Mouse (Mus musculus) adrenal gland, postnatal 10 days (tissue): ENCODE measurements around the gene Frmd4b. TPM values are rescaled to one million over a fixed set of nuclear protein-coding genes. Genes with fewer than 3 reads are reported as not detected.
"Not testable (repeated sequence)": the region's sequence is repeated elsewhere in the genome, so short reads cannot be mapped to it uniquely, and the experiment has no call there.

Experiments
- DNase-seq: peaks from one replicate; pipeline ENCODE4 v3.0.0; 2021; ENCODE audit warnings: mixed read lengths
- total RNA-seq, 2 experiments: library from RNA; stranded (reverse); gene quantifications; 2 replicates each; pipeline ENCODE4 v1.2.3; 2021

Gene Frmd4b
- total RNA-seq, 2 experiments from 2014 or later: 20.0 to 27.9 TPM

DNA sequence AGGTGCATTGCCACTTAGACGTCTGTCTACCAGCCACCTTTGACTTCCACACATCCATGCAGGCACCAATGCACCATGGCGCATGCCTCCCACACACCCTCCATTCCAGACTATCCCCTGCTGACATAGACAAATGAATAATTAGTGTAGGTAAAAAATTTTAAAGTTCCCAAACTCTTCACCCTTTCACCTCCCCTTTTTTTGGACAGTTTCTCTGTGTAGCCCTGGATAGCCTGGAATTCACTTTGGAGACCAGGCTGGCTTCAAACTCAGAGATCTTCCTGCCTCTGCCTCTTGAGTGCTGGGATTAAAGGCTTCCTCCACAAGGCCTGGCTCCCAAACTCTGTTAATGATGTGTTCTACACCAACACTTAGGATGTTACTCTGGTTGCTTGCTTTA lies 253.5 kb downstream of the Frmd4b start:
- no peak for DNase-seq

DNA sequence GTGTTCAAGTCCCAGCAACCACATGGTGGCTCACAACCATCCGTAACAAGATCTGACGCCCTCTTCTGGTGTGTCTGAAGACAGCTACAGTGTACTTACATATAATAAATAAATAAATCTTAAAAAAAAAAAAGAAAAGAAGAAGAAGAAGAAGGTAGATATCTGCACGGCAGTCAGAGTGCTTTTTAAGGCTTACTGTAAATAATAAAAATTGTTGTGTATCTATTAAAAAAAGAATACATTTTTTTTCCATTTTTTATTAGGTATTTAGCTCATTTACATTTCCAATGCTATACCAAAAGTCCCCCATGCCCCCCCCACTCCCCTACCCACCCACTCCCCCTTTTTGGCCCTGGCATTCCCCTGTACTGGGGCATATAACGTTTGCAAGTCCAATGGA lies 259.7 kb downstream of the Frmd4b start:
- DNase-seq: not testable (repeated sequence)

DNA sequence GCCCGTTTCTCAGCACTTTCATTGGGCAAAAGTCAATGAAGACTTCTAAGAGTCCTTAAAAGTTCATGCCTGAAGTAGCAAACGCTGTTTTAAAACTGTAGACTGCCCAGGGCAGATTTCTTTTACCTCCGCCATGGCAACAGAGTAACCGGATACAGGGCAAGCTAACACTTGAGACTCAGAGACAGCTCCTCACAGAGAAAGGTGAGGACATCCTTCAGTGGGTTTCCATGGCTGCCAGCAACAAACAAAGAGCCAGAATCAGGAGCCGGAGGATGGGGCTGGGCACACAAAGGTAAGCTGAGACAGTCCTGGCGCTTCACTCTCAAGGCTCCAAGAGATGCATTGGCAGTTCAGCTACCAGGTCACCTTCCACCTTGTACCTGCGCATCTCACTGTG lies 260.7 kb downstream of the Frmd4b start:
- no peak for DNase-seq

DNA sequence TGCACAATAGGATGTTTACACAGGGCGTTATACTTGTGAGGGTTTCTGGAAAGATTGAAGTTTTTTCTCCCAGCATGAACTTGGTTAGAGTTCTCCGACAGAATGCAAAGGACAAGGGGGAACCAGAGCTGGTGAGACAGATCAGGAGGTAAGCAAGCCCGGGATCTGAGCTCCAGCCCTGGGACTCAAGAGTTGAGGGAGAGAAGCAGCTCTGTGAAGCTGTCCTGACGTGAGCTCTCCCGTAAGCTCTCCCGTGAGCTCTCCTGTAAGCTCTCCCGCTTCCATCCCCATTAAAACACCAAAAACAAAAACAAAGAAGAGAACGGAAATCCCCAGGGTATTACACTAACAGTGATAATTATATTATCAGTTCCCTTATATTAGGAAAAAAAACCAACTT lies 262.2 kb downstream of the Frmd4b start:
- no peak for DNase-seq

DNA sequence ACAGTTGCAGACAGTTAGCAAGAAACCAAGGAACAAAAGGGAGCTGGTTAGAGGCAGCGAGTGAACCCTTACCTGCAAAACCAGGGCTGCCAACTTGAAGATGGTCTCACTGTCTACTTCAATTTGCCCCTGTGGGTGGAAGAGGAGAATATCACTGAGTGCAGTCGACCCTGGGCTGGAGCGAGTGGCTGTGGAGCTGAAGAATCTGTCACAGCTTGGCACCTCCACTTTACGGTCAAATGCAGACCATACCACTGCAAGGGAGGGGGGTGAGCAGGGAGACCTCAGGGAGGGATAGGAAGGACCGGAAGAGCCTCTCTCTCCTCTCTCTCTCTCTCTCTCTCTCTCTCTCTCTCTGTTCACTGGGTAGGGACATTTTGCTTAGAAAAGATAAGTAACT lies 263.4 kb downstream of the Frmd4b start:
- no peak for DNase-seq

DNA sequence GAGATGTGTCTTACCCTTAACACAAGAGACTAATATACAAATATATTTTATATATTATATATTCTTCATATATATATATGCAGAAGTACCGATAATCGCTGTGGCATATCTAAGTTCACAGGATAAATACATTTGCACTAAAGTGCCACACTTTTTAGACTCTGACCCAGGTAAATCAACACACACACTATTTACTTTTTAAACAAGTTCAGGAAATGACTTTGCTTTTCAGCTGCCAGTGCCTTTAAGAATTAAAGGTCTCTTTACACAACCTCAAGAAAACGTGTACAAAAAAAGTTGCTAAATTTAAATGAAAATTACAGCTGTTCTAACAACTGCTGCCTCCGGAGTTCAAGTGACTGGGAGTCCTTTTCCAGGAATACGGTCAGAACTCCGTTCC lies 264.0 kb downstream of the Frmd4b start:
- no peak for DNase-seq

DNA sequence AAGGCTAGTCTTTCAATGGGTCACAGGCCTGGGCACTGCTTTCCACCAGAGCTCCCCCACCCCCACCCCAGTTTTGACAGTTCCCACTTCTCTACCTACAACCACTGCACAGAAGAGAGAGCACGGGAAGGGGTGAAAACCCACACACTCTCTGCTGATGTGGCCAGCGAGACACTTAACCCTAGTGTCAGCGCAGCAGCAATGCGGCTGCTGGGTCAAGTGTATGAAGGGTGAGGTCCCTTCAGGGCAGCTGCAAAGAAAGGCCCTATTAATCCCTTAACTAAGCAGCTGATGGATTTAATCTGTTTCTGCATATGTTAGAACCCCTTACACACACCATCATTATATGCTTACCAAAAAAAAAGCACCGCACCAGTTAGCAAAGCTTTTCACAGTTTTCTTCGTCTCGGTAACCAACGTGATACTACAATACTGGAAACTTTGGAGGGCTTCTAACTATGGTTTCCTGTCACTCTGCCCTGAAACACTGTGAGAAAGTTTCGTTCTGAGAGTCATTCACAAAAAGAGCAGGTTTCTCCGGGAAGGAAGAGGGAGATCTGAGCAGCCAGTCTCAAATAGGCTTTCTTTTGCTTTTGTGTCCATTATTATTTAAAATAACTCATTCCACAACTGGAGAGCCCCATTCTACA lies 264.7 kb downstream of the Frmd4b start:
- DNase-seq: no peak

DNA sequence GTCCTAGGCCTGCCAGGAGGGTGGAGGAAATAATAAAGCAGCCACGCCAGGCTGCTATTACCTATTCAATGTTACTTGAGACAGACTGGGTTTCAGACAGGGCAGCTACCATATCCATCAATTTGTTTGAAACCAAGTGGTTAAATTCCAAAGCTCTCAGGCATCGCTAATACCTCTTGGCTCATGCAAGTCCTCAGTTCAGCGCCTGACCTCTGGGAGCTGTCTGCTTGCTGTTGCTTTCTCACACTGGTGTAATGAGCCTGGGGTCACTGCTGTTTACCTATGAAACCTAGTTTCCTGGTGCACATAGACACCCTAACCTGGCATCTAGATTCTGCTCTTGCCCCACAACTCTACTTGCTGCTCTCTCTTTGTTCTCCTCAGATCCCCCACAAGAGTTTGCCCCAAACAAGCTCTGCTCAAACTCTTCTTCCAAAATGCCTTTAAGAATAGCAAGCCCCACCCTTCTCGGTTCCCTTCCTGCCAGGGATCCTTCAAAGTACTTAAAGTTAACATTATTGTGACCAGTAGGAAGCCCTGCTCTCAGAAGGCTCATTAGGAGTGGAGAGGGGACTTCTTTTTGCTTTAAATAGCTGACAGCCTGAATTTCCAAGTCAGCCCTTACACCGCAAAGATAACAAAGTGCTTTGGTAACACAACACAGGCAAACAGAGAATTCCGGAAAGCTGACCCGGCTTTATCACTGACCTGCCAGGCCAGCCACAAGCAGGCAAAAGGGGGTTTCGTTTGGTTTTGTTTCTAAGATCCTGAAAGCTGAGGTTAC lies 267.8 kb downstream of the Frmd4b start:
- DNase-seq: no peak

DNA sequence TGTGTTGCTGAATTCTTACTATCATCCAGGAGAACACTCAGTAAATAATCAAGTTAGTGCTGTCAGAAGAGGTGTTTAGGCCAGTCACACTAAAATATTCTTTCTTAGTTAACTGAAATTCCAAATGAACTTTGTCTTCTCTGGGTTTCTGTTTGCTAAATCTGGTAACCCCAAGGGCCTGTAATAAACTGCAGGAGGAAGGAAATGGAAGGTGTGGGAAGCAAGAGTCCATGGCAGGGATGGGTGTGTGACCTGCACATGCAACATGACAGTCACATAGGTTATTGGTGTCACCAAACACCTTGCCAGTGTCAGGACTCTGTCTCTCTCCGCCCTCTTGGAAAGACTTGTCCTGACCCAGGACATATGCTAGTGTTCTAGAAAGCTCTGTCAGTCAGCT lies 270.4 kb downstream of the Frmd4b start:
- DNase-seq: no peak

DNA sequence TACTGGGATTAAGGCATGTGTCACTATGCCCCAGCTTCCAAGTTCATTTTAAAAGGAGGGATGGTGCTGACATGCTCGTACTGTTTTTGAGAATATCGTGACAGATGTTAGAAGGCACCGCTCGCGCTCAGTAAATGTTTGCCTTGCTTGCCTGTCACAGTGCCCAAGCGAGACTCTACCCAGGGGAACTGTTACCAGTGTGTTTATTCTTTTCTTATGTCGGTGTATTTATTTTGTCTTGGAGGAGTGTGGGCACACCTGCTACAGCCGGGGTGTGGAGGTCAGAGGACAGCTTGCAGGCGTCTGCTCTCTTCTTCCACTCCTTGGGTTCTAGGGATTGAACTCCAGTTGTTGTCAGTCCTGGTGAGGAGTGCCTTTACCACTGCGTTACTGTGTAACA lies 270.8 kb downstream of the Frmd4b start:
- DNase-seq: no peak

DNA sequence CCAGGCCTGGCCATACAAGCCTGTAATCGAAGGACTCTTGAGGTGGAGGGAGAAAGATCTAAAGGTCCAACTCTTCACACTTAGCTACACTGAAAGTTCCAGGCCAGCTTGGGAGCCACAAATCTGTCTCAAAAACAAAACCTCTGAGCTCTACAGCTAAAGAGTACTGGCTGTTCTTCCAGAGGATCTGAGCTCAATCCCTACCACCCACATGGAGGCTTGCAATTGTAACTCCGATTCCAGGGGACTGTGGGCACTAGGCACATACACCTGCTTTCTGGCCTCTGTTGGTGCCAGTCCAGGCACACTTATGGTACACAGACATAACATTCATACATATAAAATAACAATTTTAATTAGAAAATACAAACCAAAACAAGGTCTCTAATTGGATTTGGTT lies 271.4 kb downstream of the Frmd4b start:
- DNase-seq: no peak

DNA sequence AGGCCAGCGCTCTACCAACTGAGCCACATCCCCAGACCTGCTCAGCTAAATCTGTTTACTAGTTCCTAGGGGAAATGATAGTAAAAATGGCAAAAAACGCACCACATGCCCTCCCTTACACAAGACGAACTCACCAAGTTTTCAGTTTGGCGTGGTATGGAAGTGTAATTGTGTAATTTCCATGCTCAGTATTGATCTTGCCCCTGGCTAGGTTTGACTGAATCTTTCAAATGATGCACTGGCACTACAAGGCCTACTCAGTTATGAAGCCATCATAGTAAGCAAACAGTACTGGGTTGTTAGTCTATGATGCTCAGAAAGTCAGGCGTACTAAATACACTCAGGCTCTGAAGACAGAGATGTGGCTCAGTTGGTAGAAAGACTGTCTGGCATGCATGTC lies 275.2 kb downstream of the Frmd4b start:
- DNase-seq: no peak

DNA sequence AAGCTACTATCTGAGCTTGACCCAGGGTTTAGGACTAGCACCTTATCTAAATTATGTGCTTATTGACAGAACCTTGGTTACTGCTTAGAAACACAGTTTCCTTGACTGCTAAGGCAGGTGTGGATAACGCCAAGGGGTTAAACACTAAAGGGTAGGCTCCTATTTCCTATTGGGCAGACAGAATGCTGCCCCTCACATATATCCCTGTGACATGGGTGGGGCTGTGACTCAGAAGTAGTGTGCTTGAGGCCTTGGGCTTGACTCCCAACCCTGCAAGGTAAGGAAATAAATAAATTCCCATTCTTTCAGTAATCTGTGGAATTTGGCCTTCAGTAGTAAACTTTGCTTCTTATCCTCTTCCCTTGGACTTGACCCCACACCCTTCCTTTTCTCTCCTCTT lies 275.7 kb downstream of the Frmd4b start:
- DNase-seq: no peak

DNA sequence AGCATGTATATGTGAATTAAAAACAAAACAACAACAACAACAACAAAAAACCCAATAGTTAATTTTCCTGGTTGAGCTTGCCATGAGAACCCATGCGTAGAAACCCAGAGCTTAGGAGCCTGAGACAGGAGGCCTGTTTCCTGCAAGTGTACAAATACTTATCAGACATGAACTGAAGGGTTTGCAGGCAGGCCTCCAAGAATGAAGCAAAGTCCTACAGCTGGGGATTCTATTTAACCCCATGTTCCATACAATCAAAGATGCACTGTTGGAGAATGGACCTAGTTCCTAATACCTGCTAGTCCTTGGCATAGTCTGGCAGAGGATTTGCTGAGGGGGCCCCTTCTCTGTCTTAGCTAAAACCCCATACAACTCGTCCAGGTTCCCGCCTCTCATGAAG lies 276.2 kb downstream of the Frmd4b start:
- DNase-seq: no peak

DNA sequence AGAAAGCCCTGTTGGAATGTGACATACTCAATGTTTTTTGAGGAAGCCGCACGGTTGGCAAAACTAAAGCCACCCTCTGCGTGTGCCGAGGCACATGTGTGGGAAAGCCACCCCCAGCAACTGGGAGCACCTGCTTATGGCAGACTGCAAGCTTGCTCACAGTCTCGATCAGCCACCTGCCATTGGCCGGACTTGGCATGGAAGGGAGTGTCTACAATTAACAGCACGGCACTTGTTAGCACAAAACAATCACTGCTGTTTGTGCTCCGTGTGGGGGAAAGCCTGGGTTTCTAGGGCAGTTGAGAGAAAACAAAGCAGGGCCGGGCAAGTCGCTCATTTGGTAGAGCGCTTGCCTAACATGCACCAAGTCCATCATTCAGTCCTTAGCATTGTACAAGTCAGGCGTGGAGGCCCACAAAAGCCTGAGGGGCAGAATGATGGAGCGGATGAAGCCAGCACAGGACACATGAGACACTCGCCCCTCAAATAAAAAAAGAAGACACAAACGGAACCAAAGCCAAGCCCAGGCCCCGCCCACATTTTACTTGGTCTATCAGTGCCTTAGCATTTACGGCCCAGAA lies 277.0 kb downstream of the Frmd4b start:
- no peak for DNase-seq

DNA sequence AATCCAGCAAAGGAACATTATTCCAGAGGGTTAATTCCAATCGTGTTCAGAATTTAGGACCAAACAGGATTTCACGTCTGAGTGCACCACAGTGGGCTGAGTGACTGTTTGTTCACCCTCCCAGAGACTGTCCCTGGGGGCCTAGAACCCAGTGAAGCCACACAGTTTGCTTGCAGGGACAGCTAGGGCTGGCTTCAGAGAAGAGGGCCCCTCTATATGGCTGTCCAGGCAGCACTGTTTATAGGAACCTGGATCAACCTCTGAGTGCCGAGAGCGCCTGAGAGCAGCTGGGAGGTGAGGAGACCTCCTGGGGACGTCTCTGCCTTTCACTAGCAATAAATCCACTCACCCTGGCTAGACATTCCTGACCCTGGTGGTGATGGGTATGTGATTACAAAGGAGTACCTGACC lies 278.1 kb downstream of the Frmd4b start:
- no peak for DNase-seq

DNA sequence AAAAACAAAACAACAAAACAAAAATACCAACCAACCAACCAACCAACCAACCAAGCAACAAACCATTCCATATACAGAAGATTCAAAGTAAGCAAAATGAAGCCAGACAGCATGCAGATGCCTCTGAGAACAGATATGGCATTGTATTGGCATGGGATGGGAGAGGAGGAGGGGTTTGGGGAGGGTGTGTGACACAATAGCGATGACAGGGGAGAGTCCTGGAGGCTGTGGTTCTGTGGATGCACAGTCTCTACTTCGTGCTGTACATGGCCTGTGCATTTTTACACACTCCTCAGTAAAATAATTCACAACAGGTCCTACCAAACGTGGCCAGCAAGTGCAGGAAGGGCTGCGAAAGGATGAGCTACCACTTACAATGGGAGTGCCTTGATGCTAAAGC lies 278.5 kb downstream of the Frmd4b start:
- no peak for DNase-seq

DNA sequence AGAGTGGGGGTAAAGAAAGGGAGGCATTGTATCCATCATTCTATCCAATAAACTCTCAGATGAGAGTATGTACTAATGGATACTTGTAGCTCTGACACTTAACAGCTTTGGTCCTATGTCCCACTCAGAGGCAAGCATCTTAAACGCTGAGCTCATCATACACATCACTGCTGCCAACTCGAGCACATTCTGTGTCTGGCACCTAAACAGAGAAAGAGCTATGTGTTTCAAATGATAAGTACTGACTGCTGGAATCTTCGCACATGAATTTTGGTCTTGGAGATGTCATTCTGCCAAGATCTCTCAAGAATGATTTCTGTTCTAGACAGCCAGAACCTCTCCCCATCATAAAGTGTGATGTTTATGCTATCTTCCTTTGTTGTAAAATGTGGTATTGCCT lies 284.0 kb downstream of the Frmd4b start:
- no peak for DNase-seq

DNA sequence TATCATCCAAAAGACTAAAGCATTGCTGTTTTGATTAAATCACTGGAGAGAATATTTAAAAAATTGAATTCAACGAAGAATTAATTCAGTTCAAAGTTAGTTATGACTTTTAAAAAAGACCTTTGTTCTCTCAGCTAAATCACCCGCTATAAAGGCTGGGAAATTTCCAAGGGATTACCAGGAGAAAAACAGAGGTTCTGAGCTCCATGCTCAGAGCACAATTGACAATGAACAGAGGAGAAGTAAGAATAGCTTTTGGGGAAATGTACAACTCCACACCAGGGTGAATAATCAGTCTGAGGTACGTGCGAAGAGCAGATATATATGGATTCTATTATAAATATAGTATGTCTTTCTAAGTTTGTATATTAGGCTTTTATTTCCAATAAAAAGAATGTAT lies 293.4 kb downstream of the Frmd4b start:
- no peak for DNase-seq

DNA sequence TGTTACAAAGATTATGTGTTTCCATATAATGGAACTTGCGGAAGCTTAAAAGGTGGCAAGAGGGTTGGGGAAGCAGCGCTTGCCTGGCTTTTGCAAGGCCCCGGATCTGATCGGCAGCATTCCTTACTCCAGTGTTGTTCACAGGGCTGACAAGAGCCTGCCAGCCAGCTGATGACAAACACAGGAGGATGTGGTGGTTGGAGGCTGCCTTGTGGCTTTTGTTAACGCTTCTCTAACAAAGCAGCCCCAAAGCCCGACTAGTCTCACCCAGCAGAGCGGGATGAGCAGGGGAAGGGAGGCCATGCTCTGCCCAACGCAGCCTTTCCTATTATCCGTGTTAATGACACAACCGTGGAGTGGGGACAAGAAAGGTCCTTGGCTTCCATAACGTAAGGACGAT lies 295.2 kb downstream of the Frmd4b start:
- DNase-seq: no peak

DNA sequence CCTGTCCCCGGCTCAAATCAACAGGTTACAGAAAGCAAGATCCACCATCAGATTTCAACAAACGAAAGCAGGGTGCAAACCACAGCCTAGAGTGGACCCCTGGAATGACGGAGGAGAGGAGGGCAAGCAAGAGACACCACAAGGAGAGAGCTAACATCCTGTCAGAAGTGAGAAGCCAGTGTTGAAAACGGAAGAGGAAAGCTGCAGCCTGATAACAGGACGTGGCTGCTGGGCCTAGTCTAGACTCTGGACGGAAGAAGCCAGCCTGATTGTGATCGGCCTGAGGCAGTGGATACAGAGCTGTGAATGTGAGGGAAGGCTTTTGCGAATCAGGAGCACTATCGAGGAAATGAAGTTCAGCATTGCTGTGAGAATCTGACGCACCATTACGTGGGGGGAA lies 296.2 kb downstream of the Frmd4b start:
- no peak for DNase-seq

DNA sequence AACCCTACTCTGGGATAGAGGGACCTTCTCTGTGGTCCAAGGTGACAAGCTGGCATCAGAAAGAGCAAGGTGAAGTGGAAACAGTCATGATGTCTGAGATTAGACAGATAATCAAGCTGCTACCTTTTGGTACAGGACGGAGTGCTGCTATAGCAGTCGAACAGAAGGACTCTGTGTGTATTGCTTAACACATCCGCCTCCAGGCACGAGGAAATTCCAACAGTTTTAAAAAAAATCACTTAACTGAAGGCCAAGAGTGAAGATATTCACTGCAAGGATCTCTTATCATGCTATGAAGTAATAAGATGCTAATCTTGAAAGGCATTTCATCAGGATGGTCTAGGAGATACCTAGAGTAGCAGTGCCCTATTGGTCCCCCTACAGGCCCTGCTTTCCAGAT lies 298.3 kb downstream of the Frmd4b start:
- no peak for DNase-seq

DNA sequence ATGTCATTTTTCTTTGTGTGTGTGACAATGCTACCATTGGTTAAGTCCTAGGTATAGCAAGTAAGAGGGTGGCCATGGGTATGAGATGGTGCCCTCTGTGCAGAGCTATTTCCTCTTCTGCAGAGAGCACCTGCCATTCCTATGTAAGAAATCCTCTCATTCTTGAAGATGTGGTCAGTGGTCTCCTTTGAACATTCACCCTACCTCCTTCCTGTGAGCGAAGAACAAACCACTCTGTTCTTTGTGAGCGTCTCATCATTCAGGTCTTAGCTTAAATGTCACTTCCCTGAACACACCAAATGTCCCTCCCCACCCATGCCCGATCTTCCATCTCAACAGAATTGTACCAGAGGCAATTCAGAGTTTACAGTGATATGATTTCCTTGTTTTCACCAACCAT lies 299.4 kb downstream of the Frmd4b start:
- no peak for DNase-seq

DNA sequence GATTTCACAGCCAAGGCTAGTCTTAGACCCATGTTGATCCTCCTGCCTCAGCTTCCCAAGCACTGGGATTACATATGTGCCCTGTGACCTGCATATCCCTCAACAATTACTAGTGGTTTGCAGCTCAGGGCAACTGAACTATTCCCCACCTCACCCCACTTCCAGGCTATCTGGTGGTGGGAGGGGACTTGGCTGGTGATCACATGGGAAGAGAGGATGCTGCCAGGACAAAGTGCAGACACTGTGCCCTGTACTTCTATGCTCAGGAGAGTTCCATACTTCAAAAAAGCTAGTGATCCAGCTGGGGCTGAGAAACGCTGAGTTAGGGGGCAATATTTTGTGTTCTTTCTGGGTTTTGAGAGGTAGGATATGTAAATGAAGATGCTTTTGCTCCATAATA lies 300.6 kb downstream of the Frmd4b start:
- no peak for DNase-seq
